Mouse (Mus musculus) frontal cortex, postnatal 10 days (tissue): Measurements from ENCODE around the gene 6430571L13Rik.

Experiments
- DNase-seq, 2 experiments: peaks; one replicate each; pipeline ENCODE4 v3.0.0; 2022; ENCODE audit warnings: low spot score in 2 of 2, mixed read lengths in 1 of 2

6430571L13Rik gene

DNA sequence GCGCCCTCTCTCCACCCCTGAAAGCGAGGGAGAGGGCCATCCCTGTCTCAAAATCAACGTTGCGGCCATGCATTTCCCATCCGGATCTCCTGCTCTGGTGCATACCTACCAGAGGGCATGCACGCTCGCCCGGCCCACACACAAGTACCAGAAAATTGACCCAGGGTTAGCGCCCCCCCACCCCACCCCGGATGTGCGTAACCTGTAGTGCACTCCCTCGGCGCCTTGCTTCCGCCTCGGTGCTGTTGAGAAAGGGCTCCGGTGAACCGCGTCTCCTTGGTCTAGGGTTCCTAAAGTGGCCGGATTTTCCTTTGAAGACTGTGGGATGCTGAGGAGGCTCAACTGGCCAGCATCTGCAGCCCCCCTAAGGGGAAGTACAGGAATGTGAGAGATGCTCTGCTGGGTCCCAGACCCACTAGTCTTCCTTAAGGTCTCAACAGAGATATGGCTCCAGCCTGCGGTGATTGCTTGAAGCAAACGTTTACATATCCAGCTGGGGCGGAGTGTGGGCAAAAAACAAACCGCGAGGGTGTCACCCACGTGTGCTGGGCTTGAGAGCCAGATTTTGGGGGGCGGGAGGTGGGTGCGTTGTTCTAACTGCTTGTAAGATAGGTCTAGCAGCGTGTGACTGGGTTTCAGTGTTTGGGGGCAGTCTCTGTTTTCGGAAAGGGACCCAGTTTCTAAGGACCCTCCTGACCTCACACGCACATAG, 2.1 kb upstream of the 6430571L13Rik start, which contains the start of gene Hemk1:
Gene Hemk1, minus strand, starts transcription at position 179 of the 712 bp plus-strand sequence.
- DNase-seq: peak; percentile 53 to 78

DNA sequence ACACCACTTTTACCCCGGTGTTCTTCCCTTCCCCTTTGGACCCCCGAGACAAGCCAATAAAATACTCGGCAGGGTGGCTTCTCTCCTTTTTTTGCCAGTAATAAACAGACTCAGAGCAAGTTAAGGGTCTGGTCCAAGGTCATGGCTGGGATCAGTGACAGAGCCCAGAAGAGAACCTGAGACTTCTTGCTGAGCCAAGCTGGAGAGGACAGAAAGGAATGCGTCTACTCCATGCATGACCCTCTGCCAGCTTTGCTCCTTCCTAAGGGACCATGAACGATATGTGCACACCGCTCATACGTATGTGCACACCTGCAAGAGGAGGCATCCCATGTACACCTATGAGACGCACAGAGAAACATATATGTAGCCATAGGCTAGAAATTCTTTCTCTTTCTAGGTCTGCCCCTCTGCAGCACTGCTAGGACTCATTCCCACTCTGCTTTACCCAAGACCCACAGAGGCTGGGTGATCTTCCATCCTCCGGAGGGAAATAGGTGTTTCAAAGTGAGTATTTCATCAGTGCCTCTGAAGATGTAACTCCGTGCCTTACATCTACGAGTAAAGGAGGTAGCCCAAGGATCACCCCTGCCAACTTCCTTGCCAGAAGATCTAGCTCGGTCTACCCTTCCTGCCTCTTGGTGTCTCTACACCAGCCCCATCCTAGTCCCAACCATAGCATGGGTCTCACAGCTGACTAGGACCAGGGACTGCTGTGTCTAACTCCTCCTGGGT, 676 bp downstream of the 6430571L13Rik start:
- no peak for DNase-seq

DNA sequence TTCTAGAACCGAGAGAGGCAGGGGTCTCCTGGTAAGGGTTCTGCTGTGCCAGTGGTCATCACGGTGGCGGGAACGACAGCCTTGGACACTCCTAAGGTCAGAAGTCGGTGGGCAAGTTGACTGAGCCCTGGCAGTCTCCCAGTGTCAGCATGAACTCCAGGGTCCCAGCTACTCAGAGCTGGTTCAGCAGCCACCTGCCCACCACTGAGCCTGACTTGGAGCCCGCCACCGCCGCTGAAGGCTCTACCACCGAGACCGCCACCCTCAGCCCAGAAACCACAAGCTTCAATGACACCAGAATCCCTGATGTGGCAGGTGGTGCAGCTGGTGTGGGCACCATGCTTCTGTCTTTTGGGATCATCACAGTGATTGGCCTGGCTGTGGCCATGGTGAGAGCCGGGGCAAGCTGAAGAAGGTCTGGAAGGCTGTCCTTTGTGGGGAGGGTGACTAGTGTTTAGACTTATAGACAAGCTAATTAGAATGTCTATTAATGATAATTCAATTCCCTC, 1.9 kb downstream of the 6430571L13Rik start:
- no peak for DNase-seq

DNA sequence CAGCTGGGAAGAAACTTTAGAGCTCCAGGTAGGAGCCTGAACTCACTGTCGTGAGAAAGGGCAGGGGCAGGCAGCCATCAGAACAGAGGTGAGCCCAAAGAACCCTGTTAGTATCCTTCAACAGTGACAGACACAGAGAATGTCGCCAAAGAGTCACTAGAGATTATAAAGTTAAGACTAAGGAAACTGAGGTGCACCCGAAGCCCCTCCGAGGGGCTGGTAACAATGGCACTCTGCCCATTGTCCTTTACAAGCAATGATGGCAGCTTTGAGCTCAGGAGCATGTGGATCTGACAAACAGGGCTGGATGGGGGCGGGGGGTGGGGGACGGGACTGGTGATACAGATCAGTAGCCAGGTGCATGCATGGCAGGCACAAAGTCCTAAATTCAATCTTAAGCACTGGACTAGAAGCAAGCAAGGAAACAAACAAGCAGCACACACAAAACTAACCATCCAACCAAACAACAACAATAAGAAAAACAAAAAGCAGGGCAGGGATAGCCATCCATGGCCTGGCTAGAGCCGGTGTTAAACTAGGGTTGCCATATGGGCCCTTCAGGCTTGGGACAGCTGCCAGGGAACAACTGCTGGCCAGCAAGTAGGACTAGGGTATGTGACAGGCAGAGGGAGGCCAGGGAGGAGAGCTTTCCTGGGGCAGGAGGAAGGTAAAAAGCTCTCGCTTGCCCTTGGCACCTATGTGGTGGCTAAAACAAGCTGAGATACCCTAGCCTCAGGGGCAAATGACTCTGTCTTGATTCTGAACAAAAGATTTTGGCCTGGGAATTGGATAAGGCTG, 2.9 kb downstream of the 6430571L13Rik start:
- DNase-seq: no peak

GRCm38 (mm10) chr9:107344027-107344426, 3.6 kb downstream of the 6430571L13Rik start:
- no peak for DNase-seq

- no peak for DNase-seq
These were observed 5.7 kb downstream of the 6430571L13Rik start for GRCm38 (mm10) chr9:107346081-107346480.

DNA sequence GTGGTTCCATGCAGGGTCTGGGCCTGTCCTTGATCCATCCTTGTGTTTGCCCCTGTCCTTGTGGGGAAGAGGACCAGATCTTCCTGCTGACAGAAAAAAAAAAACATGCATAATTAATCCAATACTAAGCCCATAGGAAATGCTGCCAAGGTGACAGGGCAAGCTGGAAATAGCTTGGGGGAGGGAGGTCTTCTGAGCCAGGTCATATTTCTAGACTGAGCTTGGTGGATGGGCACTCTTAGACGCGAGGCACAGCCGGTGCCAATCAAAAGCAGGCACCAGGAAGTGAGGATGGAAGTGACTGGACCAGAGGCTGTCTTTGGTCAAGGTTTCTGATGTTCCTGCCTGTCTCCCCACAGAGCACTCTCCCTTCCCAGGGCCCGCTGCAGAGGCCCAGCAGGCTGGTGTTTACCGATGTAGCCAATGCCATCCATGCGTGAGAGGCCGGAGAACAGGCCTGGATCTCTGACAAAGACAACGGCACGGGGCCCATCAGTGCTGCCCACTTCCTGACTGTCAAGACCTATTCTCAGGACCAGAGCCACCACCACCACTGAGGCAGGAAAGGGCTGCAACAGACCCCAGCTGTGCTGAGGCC, 7.3 kb downstream of the 6430571L13Rik start:
- no peak for DNase-seq

GRCm38 (mm10) chr9:107349321-107349720, 8.9 kb downstream of the 6430571L13Rik start:
- DNase-seq: no peak

GRCm38 (mm10) chr9:107354826-107355225, 14.4 kb downstream of the 6430571L13Rik start:
- no peak for DNase-seq

DNA sequence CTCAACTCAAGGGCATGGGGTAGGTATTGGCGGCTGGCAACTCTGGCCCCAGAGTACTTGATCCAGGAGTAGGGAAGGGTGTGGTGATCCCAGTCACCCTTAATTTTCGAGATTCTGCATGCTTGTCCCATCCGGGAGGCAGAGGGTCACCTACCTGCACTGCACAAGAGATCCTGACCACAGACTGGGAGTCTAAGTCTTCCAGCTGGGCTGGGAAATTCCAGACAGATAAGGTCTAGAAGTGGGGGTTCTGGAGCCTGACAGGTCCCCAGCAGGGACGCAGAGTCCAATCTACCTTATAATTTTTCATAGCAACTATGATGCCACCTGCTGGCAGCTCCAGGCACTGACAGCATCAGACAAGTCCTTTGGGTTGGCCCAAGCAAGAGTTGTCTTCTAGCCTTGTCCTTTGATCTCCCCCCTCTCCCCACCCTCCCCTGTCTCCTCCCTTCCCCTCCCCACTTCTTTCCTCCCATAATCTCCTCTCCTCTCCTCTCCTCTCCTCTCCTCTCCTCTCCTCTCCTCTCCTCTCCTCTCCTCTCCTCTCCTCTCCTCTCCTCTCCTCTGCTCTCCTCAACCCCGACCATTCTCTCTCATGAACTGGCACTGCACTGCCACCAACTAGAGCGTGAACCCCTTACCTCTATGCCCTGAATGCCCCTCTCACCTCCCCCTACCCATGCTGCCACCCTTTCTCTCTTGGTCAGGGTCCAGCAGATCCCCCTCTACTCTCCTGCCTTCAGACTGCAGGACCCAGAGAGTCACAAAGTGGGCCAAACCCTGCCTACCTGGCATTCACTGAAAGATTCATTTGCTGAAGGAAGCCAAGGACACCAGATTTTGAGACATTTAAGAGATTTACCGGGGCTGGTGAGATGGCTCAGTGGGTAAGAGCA, 15.7 kb downstream of the 6430571L13Rik start:
- peak in 1 of 2 experiments; percentile 55 for DNase-seq

DNA sequence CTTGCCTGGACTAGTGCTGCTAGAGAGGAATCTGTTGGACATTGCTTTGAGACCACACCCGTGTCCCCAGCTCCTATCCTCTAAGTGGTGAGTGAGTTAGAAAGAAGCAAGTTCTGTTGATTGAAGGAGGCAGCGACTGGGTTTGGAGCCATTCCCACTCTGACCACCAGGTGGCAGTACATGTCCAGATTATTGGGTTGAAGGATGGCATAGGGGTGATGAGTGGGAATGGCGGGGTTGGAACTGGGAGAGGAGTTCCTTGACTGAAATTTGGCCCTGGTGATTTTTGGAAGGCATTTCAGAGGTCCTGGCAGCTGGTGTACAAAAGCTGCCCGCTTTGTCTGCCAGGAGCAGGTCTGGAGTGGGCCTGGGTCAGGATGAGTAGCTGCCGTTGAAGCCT, 17.2 kb downstream of the 6430571L13Rik start:
- DNase-seq: peak; percentile 45 to 78

- DNase-seq: no peak
These were observed 20.6 kb downstream of the 6430571L13Rik start for GRCm38 (mm10) chr9:107360989-107361388.

- DNase-seq: peak in 1 of 2 experiments; percentile 28
These were observed 26.2 kb downstream of the 6430571L13Rik start for GRCm38 (mm10) chr9:107366644-107367043.

GRCm38 (mm10) chr9:107368302-107368701, 27.9 kb downstream of the 6430571L13Rik start:
- no peak for DNase-seq

- DNase-seq: no peak
These were observed 29.1 kb downstream of the 6430571L13Rik start for GRCm38 (mm10) chr9:107369270-107370105.

- DNase-seq: no peak
These were observed 29.7 kb downstream of the 6430571L13Rik start for GRCm38 (mm10) chr9:107370106-107370463.

GRCm38 (mm10) chr9:107372441-107372840, 32.0 kb downstream of the 6430571L13Rik start:
- DNase-seq: no peak

- no peak for DNase-seq
These were observed 34.2 kb downstream of the 6430571L13Rik start for GRCm38 (mm10) chr9:107374623-107375022.

DNA sequence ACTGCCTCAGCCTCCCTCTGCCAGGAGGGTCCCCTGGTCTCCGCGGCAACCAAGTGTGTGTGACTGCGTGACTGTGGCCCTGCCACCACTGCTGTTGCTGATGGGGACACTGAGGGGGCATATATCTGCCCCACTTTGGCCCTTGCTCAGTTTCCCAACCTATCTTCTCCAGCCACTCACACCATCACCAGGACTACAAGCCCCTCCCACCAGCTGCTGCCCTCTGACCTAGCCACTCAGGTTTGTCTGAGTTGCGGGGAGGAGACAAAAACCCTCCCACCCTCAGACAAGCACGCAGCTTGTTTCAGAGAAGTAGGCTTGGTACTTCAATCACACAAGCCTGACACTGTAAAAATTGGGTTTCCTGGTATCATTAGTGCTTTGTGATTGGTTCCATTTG, 35.0 kb downstream of the 6430571L13Rik start:
- DNase-seq: no peak
